In the genomic region with DNA sequence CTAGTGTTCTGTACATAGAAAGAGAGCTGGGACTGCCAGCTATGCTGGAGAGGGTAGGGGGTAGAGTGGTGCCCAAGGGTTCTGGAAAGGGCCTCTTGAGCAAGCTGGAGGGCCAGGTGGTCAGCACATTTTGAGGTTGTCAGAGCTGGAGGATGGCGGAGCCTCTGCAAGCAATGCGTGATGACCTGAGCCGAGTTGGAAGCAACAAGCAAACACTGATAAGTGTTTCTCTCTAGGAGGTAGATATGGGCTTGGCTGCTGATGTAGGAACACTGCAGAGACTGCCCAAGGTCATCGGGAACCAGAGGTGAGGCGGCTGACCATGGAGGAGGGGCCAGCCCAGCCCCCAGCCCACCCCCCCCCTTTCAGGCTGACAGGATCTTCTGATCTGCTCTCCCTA, we compare ENCODE assay signal across 21 mouse cellular contexts. TPM values are rescaled to one million over a fixed set of nuclear protein-coding genes. Genes with fewer than 3 reads are reported as not detected.
DNase-seq lines count a peak whose midpoint lies in the region; ATAC-seq and TF ChIP-seq lines count a peak whose summit lies in the region.
"Had no signal": no experiment of that assay in that cellular context is flagged by ENCODE, and none has a peak within 500 bp of the region (broad histone marks: within the 10 kb centered on the region; RNA-seq: fewer than 3 reads in every experiment).

No protein-coding gene starts in this region.

- no peak overlapping the region for H3K9ac ChIP-seq in heart, adult 2 months (ENCODE audit: low read depth, low read length)
- no peak overlapping the region for H3K9ac ChIP-seq in intestine, postnatal 0 days (ENCODE audit: low read depth, low read length)
- H3K9ac ChIP-seq: neural tube, embryonic 15.5 days; stomach, embryonic 15.5 days had no signal

- no peaks in the 10 kb centered on the region for H3K79me2 ChIP-seq in heart, adult 2 months (replicated peaks; ENCODE audit: control insufficient read depth, insufficient read depth, low read length)

- intact Hi-C loops in heart, adult 2 months (cut with DNase I) = no loop called here
- intact Hi-C loops in heart, postnatal 25 days (cut with DNase I) = loop anchor here (5.0 kb wide), 2 partner anchors 34 to 36 kb away; no protein-coding TSS in a partner anchor

- ATAC-seq in intestine, postnatal 0 days = no peak
- no peak for ATAC-seq in cerebellum, adult (ENCODE audit: insufficient number of reproducible peaks, low FRiP score, low TSS enrichment)
- ATAC-seq: hindbrain, postnatal 0 days had no signal

- no peak for TF ChIP-seq CTCF in heart, adult 2 months (IDR thresholded peaks at IDR 0.05)
- TF ChIP-seq CTCF in intestine, postnatal 0 days (IDR thresholded peaks at IDR 0.05; ENCODE audit: low read depth) = no peak

- H3K9me3 ChIP-seq in intestine, postnatal 0 days (ENCODE audit: control insufficient read depth) = no peaks in the 10 kb centered on the region
- H3K9me3 ChIP-seq: megakaryocyte, embryonic 14.5 days; neural tube, embryonic 15.5 days; stomach, embryonic 15.5 days had no signal

- H3K4me1 ChIP-seq in heart, adult 2 months (ENCODE audit: control insufficient read depth, insufficient read depth, low read length) = peaks cover 6% of the 10 kb centered on the region
- H3K4me1 ChIP-seq in intestine, postnatal 0 days (replicated peaks; ENCODE audit: control insufficient read depth, insufficient read depth, low read length) = no peaks in the 10 kb centered on the region; the same call in 1 of the 2 replicates

- H3K4me3 ChIP-seq in heart, adult 2 months = no peak overlapping the region
- H3K4me3 ChIP-seq in intestine, postnatal 0 days (ENCODE audit: low read depth, low read length) = no peak overlapping the region
- H3K4me3 ChIP-seq: gastrocnemius, adult 2 months; hindbrain, embryonic 10.5 days; neural tube, embryonic 15.5 days; stomach, embryonic 15.5 days had no signal

- TF ChIP-seq EP300 in heart, adult 2 months (IDR thresholded peaks at IDR 0.05; ENCODE audit: insufficient read depth, low read depth, low read length) = peak; percentile 73

- WGBS in heart, adult 2 months = 61% methylated on average over 5 of the region's 5 CpGs
- 33% methylated on average over 5 of the region's 5 CpGs for WGBS in intestine, postnatal 0 days

- DNase-seq in heart, adult 2 months = peak in 1 of 2 experiments; percentile 61
- DNase-seq in heart, postnatal 25 days (ENCODE audit: low spot score) = no peak
- peak; percentile 1 for DNase-seq in urinary bladder, postnatal 14 days (ENCODE audit: low spot score)
- no peak for DNase-seq in urinary bladder, adult 18-20 months (ENCODE audit: low spot score in 2 of 2)
- DNase-seq in adrenal gland, postnatal 10 days = no peak
- DNase-seq: adrenal gland, postnatal 25 days; cerebellum, adult 18-20 months; cerebellum, postnatal 36 days; gastrocnemius, adult 2 months; kidney, adult 8-10 months; lung, postnatal 10 days; midbrain, embryonic 14.5 days had no signal

- H3K4me2 ChIP-seq in intestine, postnatal 0 days (replicated peaks; ENCODE audit: low read depth) = no peak overlapping the region
- H3K4me2 ChIP-seq: neural tube, embryonic 15.5 days; stomach, embryonic 15.5 days had no signal

- no peaks in the 10 kb centered on the region for H3K27me3 ChIP-seq in heart, adult 2 months (ENCODE audit: control insufficient read depth, insufficient read depth, low read length)
- no peaks in the 10 kb centered on the region for H3K27me3 ChIP-seq in intestine, postnatal 0 days (replicated peaks; ENCODE audit: control insufficient read depth, insufficient read depth, low read length)
- H3K27me3 ChIP-seq: megakaryocyte, embryonic 14.5 days; neural tube, embryonic 15.5 days; stomach, embryonic 15.5 days had no signal

- no peak for TF ChIP-seq POLR2A in heart, adult 2 months (IDR thresholded peaks at IDR 0.05; ENCODE audit: insufficient read depth, low read depth, low read length)

- H3K27ac ChIP-seq in heart, adult 2 months = peak overlapping the region; percentile 83
- H3K27ac ChIP-seq in intestine, postnatal 0 days (ENCODE audit: low read depth, low read length) = peak overlapping the region; percentile 94
- H3K27ac ChIP-seq: gastrocnemius, adult 2 months; hindbrain, embryonic 10.5 days; hindbrain, postnatal 0 days; neural tube, embryonic 15.5 days had no signal

- H3K36me3 ChIP-seq in heart, adult 2 months (ENCODE audit: control insufficient read depth, insufficient read depth, low read length) = peaks cover 21% of the 10 kb centered on the region
- H3K36me3 ChIP-seq in intestine, postnatal 0 days (ENCODE audit: control insufficient read depth, insufficient read depth) = peaks cover 39% of the 10 kb centered on the region

RNA-seq across cellular contexts. Expression of gene Lgals4, which starts 2.7 kb away (rescaled TPM):
- total RNA-seq in heart, adult 2 months (2021) = 10 to 100 TPM; 18.5 to 27.6 TPM
- 63.6 and 121 TPM in 2 replicates for polyA plus RNA-seq in heart, adult 2 months (2012; rRNA removed)
- 10 to 100 TPM; 28.9 to 30.7 TPM for total RNA-seq in heart, postnatal 25 days (2021)
- polyA plus RNA-seq in intestine, postnatal 0 days (2015; fragmentation: Nextera tagmentation; extraction: Ambion mirVana) = 2,376 and 2,464 TPM in 2 replicates
- 10 to 100 TPM; 25.9 to 55.7 TPM for total RNA-seq in adrenal gland, postnatal 10 days (2021)

RNA-seq across cellular contexts. Expression of gene Ech1, which starts 6.0 kb away (rescaled TPM):
- 1,000 to 10,000 TPM; 1,826 to 2,229 TPM for total RNA-seq in heart, adult 2 months (2021)
- polyA plus RNA-seq in heart, adult 2 months (2012; rRNA removed) = 2,087 and 2,697 TPM in 2 replicates
- total RNA-seq in heart, postnatal 25 days (2021) = 1,000 to 10,000 TPM; 1,337 to 1,520 TPM
- polyA plus RNA-seq in intestine, postnatal 0 days (2015; fragmentation: Nextera tagmentation; extraction: Ambion mirVana) = 402 and 426 TPM in 2 replicates
- 1,000 to 10,000 TPM; 1,178 to 1,235 TPM for total RNA-seq in adrenal gland, postnatal 10 days (2021)

RNA-seq across cellular contexts. Expression of gene Hnrnpl, which starts 22.6 kb away (rescaled TPM):
- 100 to 1,000 TPM; 192 to 206 TPM for total RNA-seq in heart, adult 2 months (2021)
- 208 and 348 TPM in 2 replicates for polyA plus RNA-seq in heart, adult 2 months (2012; rRNA removed)
- 100 to 1,000 TPM; 225 to 270 TPM for total RNA-seq in heart, postnatal 25 days (2021)
- polyA plus RNA-seq in intestine, postnatal 0 days (2015; fragmentation: Nextera tagmentation; extraction: Ambion mirVana) = 144 and 152 TPM in 2 replicates
- 100 to 1,000 TPM; 459 to 528 TPM for total RNA-seq in adrenal gland, postnatal 10 days (2021)

RNA-seq across cellular contexts. Expression of gene Lgals7, which starts 32.7 kb away (rescaled TPM):
- total RNA-seq in heart, adult 2 months (2021) = under 1 TPM in 1 of 2 experiments, not detected in 1; 0.61 TPM
- polyA plus RNA-seq in heart, adult 2 months (2012; rRNA removed) = 1.6 and 4.0 TPM in 2 replicates
- 1 to 10 TPM; 1.8 to 1.9 TPM for total RNA-seq in heart, postnatal 25 days (2021)
- polyA plus RNA-seq in intestine, postnatal 0 days (2015; fragmentation: Nextera tagmentation; extraction: Ambion mirVana) = 1.0 and 2.0 TPM in 2 replicates
- 1 to 10 TPM; 1.2 to 2.1 TPM for total RNA-seq in adrenal gland, postnatal 10 days (2021)
- total RNA-seq: adrenal gland, postnatal 25 days; gastrocnemius, adult 2 months; granulocyte monocyte progenitor cell, adult 5-6 weeks; layer of hippocampus, postnatal 14 days had no signal

RNA-seq across cellular contexts. Expression of gene Rinl, which starts 42.2 kb away (rescaled TPM):
- total RNA-seq in heart, adult 2 months (2021) = 1 to 10 TPM; 1.3 to 2.0 TPM
- 3.2 and 3.3 TPM in 2 replicates for polyA plus RNA-seq in heart, adult 2 months (2012; rRNA removed)
- total RNA-seq in heart, postnatal 25 days (2021) = 1 to 10 TPM; 1.5 to 2.2 TPM
- polyA plus RNA-seq in intestine, postnatal 0 days (2015; fragmentation: Nextera tagmentation; extraction: Ambion mirVana) = 1.6 and 2.2 TPM in 2 replicates
- 1 to 10 TPM; 3.7 to 4.9 TPM for total RNA-seq in adrenal gland, postnatal 10 days (2021)
